32 mouse cellular contexts compared by ENCODE assay signal in the genomic region with DNA sequence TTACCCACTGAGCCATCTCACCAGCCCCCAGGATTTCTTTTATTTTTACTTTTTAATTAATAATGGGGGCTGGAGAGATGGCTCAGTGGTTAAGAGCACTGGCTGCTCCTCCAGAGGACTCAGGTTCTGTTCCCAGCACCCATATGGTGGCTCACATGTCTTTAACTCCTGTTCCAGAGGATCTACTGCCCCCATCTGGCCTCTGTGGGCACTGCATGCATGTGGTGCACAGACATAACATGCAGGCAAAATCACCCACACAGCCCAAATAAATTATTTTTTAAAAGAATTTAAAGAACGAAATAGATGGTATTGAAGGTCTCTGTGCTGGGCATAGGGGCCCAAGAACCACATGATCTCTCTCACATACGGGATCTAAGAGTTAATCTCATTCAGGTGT. TPM values are rescaled to one million over a fixed set of nuclear protein-coding genes. Genes with fewer than 3 reads are reported as not detected.
DNase-seq lines count a peak whose midpoint lies in the region; ATAC-seq and TF ChIP-seq lines count a peak whose summit lies in the region.
"Had no signal": no experiment of that assay in that cellular context is flagged by ENCODE, and none has a peak within 500 bp of the region (broad histone marks: within the 10 kb centered on the region; RNA-seq: fewer than 3 reads in every experiment).

No protein-coding gene starts in this region.

- no peaks in the 10 kb centered on the region for H3K36me3 ChIP-seq in intestine, postnatal 0 days (ENCODE audit: control insufficient read depth, insufficient read depth)
- H3K36me3 ChIP-seq in intestine, embryonic 16.5 days (ENCODE audit: control insufficient read depth, insufficient read depth, low read length): no peaks in the 10 kb centered on the region
- H3K36me3 ChIP-seq in midbrain, postnatal 0 days (ENCODE audit: insufficient read depth, low read length): peaks cover 82% of the 10 kb centered on the region
- H3K36me3 ChIP-seq in midbrain, embryonic 11.5 days (ENCODE audit: control insufficient read depth, insufficient read depth, low read length): 0 out of 2 replicates have a peak, but pooled peaks cover 3% of the 10 kb centered on the region
- H3K36me3 ChIP-seq in MEL (ENCODE audit: control insufficient read depth in 1 of 2, insufficient read depth in 2 of 2, low read length in 2 of 2): no peaks in the 10 kb centered on the region; a peak in 1 of 4 replicates
- H3K36me3 ChIP-seq: embryonic facial prominence, embryonic 12.5 days; heart, embryonic 10.5 days; liver, embryonic 15.5 days; lung, embryonic 15.5 days; stomach, embryonic 15.5 days had no signal

- H3K4me1 ChIP-seq in intestine, postnatal 0 days (replicated peaks; ENCODE audit: control insufficient read depth, insufficient read depth, low read length): no peaks in the 10 kb centered on the region
- H3K4me1 ChIP-seq in intestine, embryonic 16.5 days (ENCODE audit: control insufficient read depth, insufficient read depth, low read length): no peaks in the 10 kb centered on the region
- no peaks in the 10 kb centered on the region for H3K4me1 ChIP-seq in midbrain, postnatal 0 days (ENCODE audit: insufficient read depth, low read length)
- no peaks in the 10 kb centered on the region for H3K4me1 ChIP-seq in midbrain, embryonic 11.5 days (ENCODE audit: control insufficient read depth, insufficient read depth, low read length)
- H3K4me1 ChIP-seq in MEL (ENCODE audit: control insufficient read depth in 1 of 2, insufficient read depth in 2 of 2, low read length in 2 of 2): peaks cover 0 to 13% of the 10 kb centered on the region in 2 experiments; a peak in 2 of 4 replicates
- no peaks in the 10 kb centered on the region for H3K4me1 ChIP-seq in cortical plate, adult 2 months (ENCODE audit: control insufficient read depth, insufficient read depth, low read length)
- H3K4me1 ChIP-seq: embryonic facial prominence, embryonic 12.5 days; heart, embryonic 10.5 days; liver, embryonic 15.5 days; lung, embryonic 15.5 days; midbrain, embryonic 15.5 days; neural tube, embryonic 13.5 days; stomach, embryonic 15.5 days had no signal

- no peak for TF ChIP-seq EP300 in MEL (IDR thresholded peaks at IDR 0.05; ENCODE audit: low read depth in 1 of 2, low read length in 2 of 2)

- no peak overlapping the region for H3K9ac ChIP-seq in intestine, postnatal 0 days (ENCODE audit: low read depth, low read length)
- no peak overlapping the region for H3K9ac ChIP-seq in intestine, embryonic 16.5 days (ENCODE audit: low read depth, low read length)
- H3K9ac ChIP-seq in midbrain, postnatal 0 days (replicated peaks; ENCODE audit: low read length, poor library complexity, severe bottlenecking): no peak overlapping the region
- H3K9ac ChIP-seq in midbrain, embryonic 11.5 days (ENCODE audit: low read length): no peak overlapping the region
- H3K9ac ChIP-seq in MEL (ENCODE audit: control insufficient read depth, low read depth, low read length, poor library complexity, severe bottlenecking): no peak overlapping the region
- H3K9ac ChIP-seq: embryonic facial prominence, embryonic 12.5 days; liver, embryonic 15.5 days; lung, embryonic 15.5 days; midbrain, embryonic 15.5 days; neural tube, embryonic 13.5 days; stomach, embryonic 15.5 days had no signal

- TF ChIP-seq POLR2A in MEL (IDR thresholded peaks at IDR 0.05; ENCODE audit: control insufficient read depth in 1 of 2, insufficient read depth in 1 of 2, low read depth in 1 of 2, low read length in 2 of 2, poor library complexity in 1 of 2): no peak
- TF ChIP-seq POLR2A in cortical plate, adult 2 months (IDR thresholded peaks at IDR 0.05; ENCODE audit: extremely low read depth, insufficient read depth, low read length): no peak

- no peak for DNase-seq in midbrain, postnatal 0 days (ENCODE audit: low spot score)
- DNase-seq in midbrain, embryonic 11.5 days (ENCODE audit: low spot score, missing footprints): no peak
- peak; percentile 26 for DNase-seq in MEL (ENCODE audit: low read depth, low spot score)
- DNase-seq in frontal cortex, adult 2 months (ENCODE audit: extremely low spot score in 1 of 2, low spot score in 1 of 2): no peak
- DNase-seq: adrenal gland, postnatal 10 days; kidney, adult 11 months; lung, postnatal 36 days; right cerebral cortex, postnatal 4 days; thymus, adult 2 months had no signal

- H3K4me2 ChIP-seq in intestine, postnatal 0 days (replicated peaks; ENCODE audit: low read depth): no peak overlapping the region
- no peak overlapping the region for H3K4me2 ChIP-seq in intestine, embryonic 16.5 days (ENCODE audit: low read depth, low read length)
- H3K4me2 ChIP-seq in midbrain, postnatal 0 days (ENCODE audit: low read depth, low read length, poor library complexity, severe bottlenecking): no peak overlapping the region
- no peak overlapping the region for H3K4me2 ChIP-seq in midbrain, embryonic 11.5 days
- H3K4me2 ChIP-seq: embryonic facial prominence, embryonic 12.5 days; liver, embryonic 15.5 days; lung, embryonic 15.5 days; midbrain, embryonic 15.5 days; neural tube, embryonic 13.5 days; stomach, embryonic 15.5 days had no signal

- no peak for ATAC-seq in intestine, postnatal 0 days
- ATAC-seq in intestine, embryonic 16.5 days: no peak
- no peak for ATAC-seq in midbrain, postnatal 0 days (ENCODE audit: low FRiP score)
- ATAC-seq in midbrain, embryonic 11.5 days (ENCODE audit: low FRiP score): no peak
- ATAC-seq: activated CD4-positive, CD25-positive, alpha-beta regulatory T cell, adult 4 months; hindbrain, embryonic 16.5 days; midbrain, embryonic 15.5 days; Patski had no signal

- TF ChIP-seq RAD21 in MEL (IDR thresholded peaks at IDR 0.05; ENCODE audit: low read depth, low read length): peak; percentile 10

- H3K27ac ChIP-seq in intestine, postnatal 0 days (ENCODE audit: low read depth, low read length): no peak overlapping the region
- H3K27ac ChIP-seq in intestine, embryonic 16.5 days (ENCODE audit: low read length): no peak overlapping the region
- H3K27ac ChIP-seq in midbrain, postnatal 0 days (ENCODE audit: low read depth, low read length): no peak overlapping the region
- H3K27ac ChIP-seq in midbrain, embryonic 11.5 days (ENCODE audit: low read depth, low read length): no peak overlapping the region
- no peak overlapping the region for H3K27ac ChIP-seq in MEL (ENCODE audit: control insufficient read depth, low read depth, low read length)
- no peak overlapping the region for H3K27ac ChIP-seq in cortical plate, adult 2 months (ENCODE audit: insufficient read depth, low read length)
- H3K27ac ChIP-seq: embryonic facial prominence, embryonic 12.5 days; heart, embryonic 10.5 days; liver, embryonic 15.5 days; lung, embryonic 15.5 days; midbrain, embryonic 15.5 days; neural tube, embryonic 13.5 days; stomach, embryonic 15.5 days had no signal

- TF ChIP-seq CTCF in intestine, postnatal 0 days (IDR thresholded peaks at IDR 0.05; ENCODE audit: low read depth): 0 out of 2 replicates have a peak, but pooled peaks have one; percentile 15
- peak; percentile 59 for TF ChIP-seq CTCF in midbrain, postnatal 0 days (IDR thresholded peaks at IDR 0.05)
- peak; percentile 22 to 40 (median 37); a peak in 5 of 6 replicates for TF ChIP-seq CTCF in MEL (IDR thresholded peaks at IDR 0.05 in 2 of 3, conservative IDR thresholded peaks at IDR 0.05 in 1 of 3; ENCODE audit: control insufficient read depth in 1 of 3, insufficient read depth in 1 of 3, low read depth in 2 of 3, low read length in 3 of 3, poor library complexity in 1 of 3, severe bottlenecking in 1 of 3)
- 0 out of 2 replicates have a peak, but pooled peaks have one; percentile 10 for TF ChIP-seq CTCF in cortical plate, adult 2 months (IDR thresholded peaks at IDR 0.05; ENCODE audit: extremely low read depth, insufficient read depth, low read length)

- no peak overlapping the region for H3K4me3 ChIP-seq in intestine, postnatal 0 days (ENCODE audit: low read depth, low read length)
- no peak overlapping the region for H3K4me3 ChIP-seq in intestine, embryonic 16.5 days (ENCODE audit: low read length)
- no peak overlapping the region for H3K4me3 ChIP-seq in midbrain, postnatal 0 days (ENCODE audit: low read depth, low read length)
- no peak overlapping the region for H3K4me3 ChIP-seq in midbrain, embryonic 11.5 days (ENCODE audit: low read depth, low read length)
- H3K4me3 ChIP-seq in MEL (ENCODE audit: control insufficient read depth in 1 of 2, insufficient read depth in 1 of 2, low read depth in 2 of 2, low read length in 2 of 2): no peak overlapping the region
- H3K4me3 ChIP-seq in cortical plate, adult 2 months (ENCODE audit: insufficient read depth, low read length): no peak overlapping the region
- H3K4me3 ChIP-seq: embryonic facial prominence, embryonic 12.5 days; heart, embryonic 10.5 days; liver, embryonic 15.5 days; lung, embryonic 15.5 days; midbrain, embryonic 15.5 days; myocyte; neural tube, embryonic 13.5 days; stomach, embryonic 15.5 days had no signal

- no peaks in the 10 kb centered on the region for H3K79me2 ChIP-seq in MEL (ENCODE audit: control insufficient read depth, insufficient read depth, low read length, poor library complexity)

- H3K27me3 ChIP-seq in intestine, postnatal 0 days (replicated peaks; ENCODE audit: control insufficient read depth, insufficient read depth, low read length): no peaks in the 10 kb centered on the region
- no peaks in the 10 kb centered on the region for H3K27me3 ChIP-seq in intestine, embryonic 16.5 days (replicated peaks; ENCODE audit: control insufficient read depth, insufficient read depth, low read length)
- H3K27me3 ChIP-seq in midbrain, postnatal 0 days (ENCODE audit: insufficient read depth, low read length): no peaks in the 10 kb centered on the region
- H3K27me3 ChIP-seq in midbrain, embryonic 11.5 days (ENCODE audit: control insufficient read depth, insufficient read depth, low read length): no peaks in the 10 kb centered on the region
- H3K27me3 ChIP-seq in MEL (ENCODE audit: control insufficient read depth in 1 of 2, insufficient read depth in 2 of 2, low read length in 2 of 2): no peaks in the 10 kb centered on the region
- H3K27me3 ChIP-seq: embryonic facial prominence, embryonic 12.5 days; liver, embryonic 15.5 days; lung, embryonic 15.5 days; midbrain, embryonic 15.5 days; neural tube, embryonic 13.5 days; stomach, embryonic 15.5 days had no signal

- 92% methylated on average over 2 of the region's 2 CpGs for whole genome bisulfite sequencing in intestine, postnatal 0 days
- WGBS in intestine, embryonic 16.5 days: 85% methylated on average over 2 of the region's 2 CpGs
- 88% methylated on average over 2 of the region's 2 CpGs for WGBS in midbrain, postnatal 0 days
- WGBS in midbrain, embryonic 11.5 days: 94% methylated on average over 2 of the region's 2 CpGs

- H3K9me3 ChIP-seq in intestine, postnatal 0 days (ENCODE audit: control insufficient read depth): no peaks in the 10 kb centered on the region
- H3K9me3 ChIP-seq in intestine, embryonic 16.5 days (ENCODE audit: control insufficient read depth, low read length): no peaks in the 10 kb centered on the region
- H3K9me3 ChIP-seq in midbrain, postnatal 0 days (ENCODE audit: low read length): no peaks in the 10 kb centered on the region
- no peaks in the 10 kb centered on the region for H3K9me3 ChIP-seq in midbrain, embryonic 11.5 days (ENCODE audit: control insufficient read depth, low read length)
- no peaks in the 10 kb centered on the region for H3K9me3 ChIP-seq in MEL (replicated peaks; ENCODE audit: insufficient read depth, low read length)
- H3K9me3 ChIP-seq: embryonic facial prominence, embryonic 12.5 days; heart, embryonic 10.5 days; liver, embryonic 15.5 days; lung, embryonic 15.5 days; midbrain, embryonic 15.5 days; neural tube, embryonic 13.5 days; stomach, embryonic 15.5 days had no signal

RNA-seq across cellular contexts. Expression of gene Rabac1, which starts 11.8 kb away (rescaled TPM):
- 127 and 129 TPM in 2 replicates for polyA plus RNA-seq in intestine, postnatal 0 days (2015; fragmentation: Nextera tagmentation; extraction: Ambion mirVana)
- polyA plus RNA-seq in intestine, embryonic 16.5 days (2015; fragmentation: Nextera tagmentation; extraction: Ambion mirVana): 151 and 153 TPM in 2 replicates
- 516 and 704 TPM in 2 replicates for total RNA-seq in midbrain, postnatal 0 days (2014; rRNA removed)
- 466 and 515 TPM in 2 replicates for polyA plus RNA-seq in midbrain, postnatal 0 days (2015; fragmentation: Nextera tagmentation; extraction: Ambion mirVana)
- polyA plus RNA-seq in midbrain, embryonic 11.5 days (2014; fragmentation: Nextera tagmentation; extraction: Ambion mirVana): 108 and 110 TPM in 2 replicates
- 205 and 240 TPM in 2 replicates for total RNA-seq in MEL (2012; rRNA removed)
- polyA plus RNA-seq in MEL (2012; ENCODE audit: insufficient read depth in 1 of 2, insufficient read length in 2 of 2, low read depth in 1 of 2, low replicate concordance in 2 of 2, missing spikeins in 1 of 2): 100 to 1,000 TPM in 1 of 2 experiments, not detected in 1; 223 TPM
- 396 and 421 TPM in 2 replicates for polyA plus RNA-seq in cortical plate, adult 2 months (2012; rRNA removed)
- 337 and 384 TPM in 2 replicates for polyA plus RNA-seq in frontal cortex, adult 2 months (2012; rRNA removed)

RNA-seq across cellular contexts. Expression of gene Atp1a3, which starts 21.5 kb away (rescaled TPM):
- 3.4 and 3.6 TPM in 2 replicates for polyA plus RNA-seq in intestine, postnatal 0 days (2015; fragmentation: Nextera tagmentation; extraction: Ambion mirVana)
- polyA plus RNA-seq in intestine, embryonic 16.5 days (2015; fragmentation: Nextera tagmentation; extraction: Ambion mirVana): 3.5 and 3.9 TPM in 2 replicates
- total RNA-seq in midbrain, postnatal 0 days (2014; rRNA removed): 493 and 502 TPM in 2 replicates
- polyA plus RNA-seq in midbrain, postnatal 0 days (2015; fragmentation: Nextera tagmentation; extraction: Ambion mirVana): 727 and 786 TPM in 2 replicates
- 34.4 and 36.0 TPM in 2 replicates for polyA plus RNA-seq in midbrain, embryonic 11.5 days (2014; fragmentation: Nextera tagmentation; extraction: Ambion mirVana)
- 0.19 and 0.26 TPM in 2 replicates for total RNA-seq in MEL (2012; rRNA removed)
- polyA plus RNA-seq in MEL (2012; ENCODE audit: insufficient read depth in 1 of 2, insufficient read length in 2 of 2, low read depth in 1 of 2, low replicate concordance in 2 of 2, missing spikeins in 1 of 2): 1 to 10 TPM in 1 of 2 experiments, not detected in 1; 3.5 TPM
- 899 and 943 TPM in 2 replicates for polyA plus RNA-seq in cortical plate, adult 2 months (2012; rRNA removed)
- polyA plus RNA-seq in frontal cortex, adult 2 months (2012; rRNA removed): 1,131 and 1,133 TPM in 2 replicates

RNA-seq across cellular contexts. Expression of gene Gm4881, which starts 40.0 kb away (rescaled TPM):
- not detected in 2 replicates for polyA plus RNA-seq in intestine, postnatal 0 days (2015; fragmentation: Nextera tagmentation; extraction: Ambion mirVana)
- polyA plus RNA-seq in intestine, embryonic 16.5 days (2015; fragmentation: Nextera tagmentation; extraction: Ambion mirVana): not detected in 2 replicates
- total RNA-seq in midbrain, postnatal 0 days (2014; rRNA removed): 6.4 and 9.0 TPM in 2 replicates
- 3.8 and 4.2 TPM in 2 replicates for polyA plus RNA-seq in midbrain, postnatal 0 days (2015; fragmentation: Nextera tagmentation; extraction: Ambion mirVana)
- 2.0 and 2.2 TPM in 2 replicates for polyA plus RNA-seq in midbrain, embryonic 11.5 days (2014; fragmentation: Nextera tagmentation; extraction: Ambion mirVana)
- total RNA-seq in MEL (2012; rRNA removed): not detected in 2 replicates
- polyA plus RNA-seq in MEL (2012; ENCODE audit: insufficient read depth in 1 of 2, insufficient read length in 2 of 2, low read depth in 1 of 2, low replicate concordance in 2 of 2, missing spikeins in 1 of 2): under 1 TPM in 1 of 2 experiments, not detected in 1; 0.13 TPM
- polyA plus RNA-seq in cortical plate, adult 2 months (2012; rRNA removed): 0.15 TPM in 1 of 2 replicates, not detected in the other
- polyA plus RNA-seq in frontal cortex, adult 2 months (2012; rRNA removed): 0.17 TPM in 1 of 2 replicates, not detected in the other
- total RNA-seq: adrenal gland, postnatal 10 days; gastrocnemius, adult 8-10 months; hematopoietic stem cell, adult 5-6 weeks; left cerebral cortex, postnatal 36 days; megakaryocyte-erythroid progenitor cell, adult 5-6 weeks had no signal
- polyA plus RNA-seq: activated CD4-positive, CD25-positive, alpha-beta regulatory T cell, adult 4 months; C2C12; embryonic facial prominence, embryonic 12.5 days; gonadal fat pad, adult 2 months; heart, embryonic 10.5 days; heart, embryonic 16.5 days; kidney, embryonic 16.5 days; liver, embryonic 15.5 days; lung, embryonic 15.5 days; myocyte; Patski; stomach, embryonic 15.5 days; urinary bladder, adult 2 months had no signal

Comparison
In these comparisons a context has a peak if more than half of its experiments do, and no peak if none do; other contexts are left out.
1. RNA of gene Atp1a3, which starts 21.5 kb away (polyA plus RNA-seq): 1,131 to 1,133 TPM in frontal cortex, adult 2 months, 899 to 943 TPM in cortical plate, adult 2 months and 727 to 786 TPM in midbrain, postnatal 0 days; 34.4 to 36.0 TPM in midbrain, embryonic 11.5 days, 3.5 to 3.9 TPM in intestine, embryonic 16.5 days, 3.5 TPM in MEL and 3.4 to 3.6 TPM in intestine, postnatal 0 days; every median in the first group is over 10 times any median in the second.
2. Peak in every context shown above with its lines, with median percentiles within 50 percentile points of each other: CTCF ChIP-seq.